Mouse (Mus musculus) left cerebral cortex, postnatal 25 days (tissue): Measurements from ENCODE around the gene Cdkn2c. TPM values are rescaled to one million over a fixed set of nuclear protein-coding genes. Genes with fewer than 3 reads are reported as not detected.

Source experiments
- total RNA-seq, 2 experiments: library from RNA; stranded (reverse); gene quantifications; 2 replicates each; pipeline ENCODE4 v1.2.3; 2021

The Cdkn2c gene
- total RNA-seq, 2 experiments from 2014 or later, result 3.5 to 4.0 TPM

Other genes starting within 250 kb of the Cdkn2c start
- 100 to 1,000 TPM; 206 to 219 TPM for gene Rnf11, start 182.5 kb downstream of the Cdkn2c start, total RNA-seq
- gene 4930522H14Rik, start 135.9 kb downstream of the Cdkn2c start, total RNA-seq, result not detected
- 10 to 100 TPM; 22.2 to 22.6 TPM for gene Faf1, start 9.4 kb upstream of the Cdkn2c start, total RNA-seq